Mouse (Mus musculus): ENCODE results near the gene Senp1. TPM values are rescaled to one million over a fixed set of nuclear protein-coding genes. Genes with fewer than 3 reads are reported as not detected.

Senp1 gene
- polyA plus RNA-seq, 1 experiment from 2014 or later, result 27.2 TPM

DNA sequence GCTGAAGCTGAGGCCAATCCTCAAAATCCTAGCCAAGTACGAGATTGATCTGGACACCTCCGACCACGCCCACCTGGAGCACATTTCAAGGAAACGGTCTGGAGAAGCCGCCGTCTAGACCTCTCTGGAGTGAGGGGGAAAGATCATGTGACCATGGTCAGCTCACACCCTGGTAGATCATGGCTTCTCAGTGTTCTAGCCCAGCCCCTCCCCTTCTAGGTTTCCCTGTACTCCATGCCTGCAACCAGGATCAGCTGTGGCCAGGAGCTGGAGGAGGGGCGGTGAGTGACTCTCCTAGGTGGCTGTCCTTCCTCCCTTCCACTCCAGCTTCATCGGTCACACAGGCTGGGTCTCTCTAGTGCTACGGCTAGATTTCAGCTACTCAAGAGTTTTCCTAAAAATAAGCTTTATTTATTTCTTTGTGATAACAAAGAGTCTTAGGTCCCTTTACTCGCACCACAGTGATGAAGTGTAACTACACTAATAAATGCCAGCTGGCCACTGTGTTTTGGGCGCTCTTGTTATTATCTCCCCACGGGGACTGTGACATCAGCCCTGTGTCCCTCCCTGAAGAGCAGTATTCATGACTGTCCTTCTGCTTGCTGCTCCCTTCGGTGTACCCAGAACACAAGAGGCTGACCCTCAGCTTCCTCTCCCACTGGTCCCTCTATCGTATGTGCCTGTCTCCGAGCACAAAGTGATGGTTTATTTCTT lies 38.6 kb upstream of the Senp1 start:
- H3K36me3 ChIP-seq (ENCODE audit: control insufficient read depth, insufficient read depth, low read length), result peaks cover 91% of the 10 kb centered on the region
- no peak for ATAC-seq (ENCODE audit: low read depth)
- H3K4me2 ChIP-seq (ENCODE audit: low read depth, low read length), result no peak overlapping the region
- no peak overlapping the region for H3K9ac ChIP-seq (ENCODE audit: low read depth, low read length)
- H3K27ac ChIP-seq (replicated peaks; ENCODE audit: low read depth, low read length), result no peak overlapping the region
- DNase-seq (ENCODE audit: low spot score), result no peak
- no peaks in the 10 kb centered on the region for H3K27me3 ChIP-seq (replicated peaks; ENCODE audit: control insufficient read depth, insufficient read depth, low read length)
- 81% methylated on average over 15 of the region's 15 CpGs for WGBS
- no peaks in the 10 kb centered on the region for H3K4me1 ChIP-seq (ENCODE audit: control insufficient read depth, insufficient read depth, low read length)
- no peak overlapping the region for H3K4me3 ChIP-seq (ENCODE audit: low read depth, low read length)
- H3K9me3 ChIP-seq (ENCODE audit: control insufficient read depth, low read length), result no peaks in the 10 kb centered on the region

DNA sequence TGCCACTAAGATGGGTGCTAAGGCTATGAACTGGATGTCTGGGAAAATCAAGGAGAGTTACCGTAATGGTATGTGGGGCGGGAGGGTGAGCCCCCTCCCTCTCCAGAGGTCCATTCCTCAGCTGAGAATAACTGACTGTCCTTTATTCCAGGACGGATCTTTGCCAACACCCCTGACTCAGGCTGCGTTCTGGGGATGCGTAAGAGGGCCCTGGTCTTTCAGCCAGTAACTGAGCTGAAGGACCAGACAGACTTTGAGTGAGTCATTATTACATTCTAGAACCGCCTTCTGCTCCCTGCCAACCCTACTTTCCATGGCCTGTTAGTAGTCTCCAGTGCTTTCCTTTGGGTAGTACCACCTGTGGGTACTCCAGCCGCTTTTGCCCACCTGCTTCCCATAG lies 37.9 kb upstream of the Senp1 start:
- no peak overlapping the region for H3K4me3 ChIP-seq (ENCODE audit: low read depth, low read length)
- H3K9ac ChIP-seq (ENCODE audit: low read depth, low read length), result no peak overlapping the region
- no peaks in the 10 kb centered on the region for H3K9me3 ChIP-seq (ENCODE audit: control insufficient read depth, low read length)
- WGBS, result 90% methylated on average over 7 of the region's 7 CpGs
- H3K4me2 ChIP-seq (ENCODE audit: low read depth, low read length), result no peak overlapping the region
- no peaks in the 10 kb centered on the region for H3K27me3 ChIP-seq (replicated peaks; ENCODE audit: control insufficient read depth, insufficient read depth, low read length)
- ATAC-seq (ENCODE audit: low read depth), result no peak
- peaks cover 90% of the 10 kb centered on the region for H3K36me3 ChIP-seq (ENCODE audit: control insufficient read depth, insufficient read depth, low read length)
- DNase-seq (ENCODE audit: low spot score), result no peak
- H3K27ac ChIP-seq (replicated peaks; ENCODE audit: low read depth, low read length), result no peak overlapping the region
- no peaks in the 10 kb centered on the region for H3K4me1 ChIP-seq (ENCODE audit: control insufficient read depth, insufficient read depth, low read length)

DNA sequence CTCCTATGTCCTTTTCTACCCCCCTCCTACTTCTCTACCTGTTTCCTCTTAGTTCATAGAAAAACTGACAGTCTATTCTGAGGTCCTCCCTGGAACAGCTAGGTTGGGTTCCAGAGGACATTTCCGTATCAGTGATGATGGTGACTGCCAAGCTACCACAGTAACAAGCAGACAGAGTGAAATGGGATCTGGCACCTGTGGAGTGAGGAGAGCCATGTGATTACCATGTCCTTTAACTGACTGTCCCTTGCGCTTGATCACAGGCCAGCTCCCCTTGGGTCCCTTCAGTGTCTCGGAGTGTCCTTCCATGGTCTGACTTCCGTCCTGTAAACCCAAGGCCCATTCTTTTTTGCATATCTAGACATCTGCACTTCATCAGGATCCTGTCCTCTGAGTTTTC lies 37.5 kb upstream of the Senp1 start:
- Histone ChIP-seq H3K4me3 (ENCODE audit: low read depth, low read length) (no peak overlapping the region), H3K4me1 (ENCODE audit: control insufficient read depth, insufficient read depth, low read length) (no peaks in the 10 kb centered on the region), H3K36me3 (ENCODE audit: control insufficient read depth, insufficient read depth, low read length) (peaks cover 86% of the 10 kb centered on the region), H3K9ac (ENCODE audit: low read depth, low read length) (no peak overlapping the region), H3K4me2 (ENCODE audit: low read depth, low read length) (no peak overlapping the region), H3K9me3 (ENCODE audit: control insufficient read depth, low read length) (no peaks in the 10 kb centered on the region), H3K27ac (replicated peaks; ENCODE audit: low read depth, low read length) (no peak overlapping the region), H3K27me3 (replicated peaks; ENCODE audit: control insufficient read depth, insufficient read depth, low read length) (no peaks in the 10 kb centered on the region)
- DNase-seq (ENCODE audit: low spot score) (no peak), ATAC-seq (ENCODE audit: low read depth) (no peak)
- 91% methylated on average over 4 of the region's 4 CpGs for WGBS

DNA sequence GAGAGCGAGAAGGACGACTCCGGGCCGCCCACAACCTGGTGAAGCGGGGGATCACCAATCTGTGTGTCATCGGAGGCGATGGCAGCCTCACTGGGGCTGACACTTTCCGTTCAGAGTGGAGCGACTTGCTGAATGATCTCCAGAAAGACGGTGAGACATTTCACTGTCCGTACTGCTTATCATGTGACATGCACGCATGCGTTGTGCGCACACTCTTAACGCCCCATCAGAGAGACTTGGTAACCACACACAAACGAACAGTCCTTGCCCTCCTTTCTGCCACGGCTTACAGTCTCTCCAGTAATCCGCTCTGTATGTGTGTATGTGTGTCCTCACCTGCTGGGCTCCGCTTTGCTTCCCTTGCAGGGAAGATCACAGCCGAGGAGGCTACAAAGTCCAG lies 27.3 kb upstream of the Senp1 start:
- ATAC-seq (ENCODE audit: low read depth), result no peak
- Histone ChIP-seq H3K9me3 (ENCODE audit: control insufficient read depth, low read length) (no peaks in the 10 kb centered on the region), H3K27ac (replicated peaks; ENCODE audit: low read depth, low read length) (no peak overlapping the region), H3K4me1 (ENCODE audit: control insufficient read depth, insufficient read depth, low read length) (no peaks in the 10 kb centered on the region), H3K4me3 (ENCODE audit: low read depth, low read length) (no peak overlapping the region), H3K36me3 (ENCODE audit: control insufficient read depth, insufficient read depth, low read length) (peaks cover 90% of the 10 kb centered on the region), H3K27me3 (replicated peaks; ENCODE audit: control insufficient read depth, insufficient read depth, low read length) (no peaks in the 10 kb centered on the region), H3K4me2 (ENCODE audit: low read depth, low read length) (no peak overlapping the region), H3K9ac (ENCODE audit: low read depth, low read length) (no peak overlapping the region)
- 93% methylated on average over 20 of the region's 20 CpGs for WGBS
- DNase-seq (ENCODE audit: low spot score), result no peak

DNA sequence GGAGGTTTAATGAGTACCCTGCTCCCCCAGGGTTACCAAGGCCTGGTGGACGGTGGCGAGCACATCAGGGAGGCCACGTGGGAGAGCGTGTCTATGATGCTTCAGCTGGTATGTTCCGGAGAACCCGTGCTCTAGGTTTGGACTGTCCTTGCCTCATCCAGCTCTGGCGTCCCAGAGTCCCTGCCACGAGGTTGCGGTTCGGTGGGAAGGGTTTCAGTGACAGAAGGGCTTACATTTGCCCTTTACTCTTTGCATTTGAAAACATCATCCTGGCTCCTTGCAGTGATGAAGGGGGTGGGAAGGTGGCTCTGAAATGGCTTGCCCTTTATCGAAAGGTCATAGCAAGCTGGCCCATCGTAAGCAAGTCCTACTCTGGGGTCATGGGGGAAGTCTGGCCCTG lies 25.8 kb upstream of the Senp1 start:
- H3K27ac ChIP-seq (replicated peaks; ENCODE audit: low read depth, low read length), result no peak overlapping the region
- WGBS, result 92% methylated on average over 12 of the region's 12 CpGs
- H3K9me3 ChIP-seq (ENCODE audit: control insufficient read depth, low read length), result no peaks in the 10 kb centered on the region
- H3K4me3 ChIP-seq (ENCODE audit: low read depth, low read length), result no peak overlapping the region
- H3K4me2 ChIP-seq (ENCODE audit: low read depth, low read length), result no peak overlapping the region
- ATAC-seq (ENCODE audit: low read depth), result no peak
- H3K9ac ChIP-seq (ENCODE audit: low read depth, low read length), result no peak overlapping the region
- DNase-seq (ENCODE audit: low spot score), result no peak
- H3K27me3 ChIP-seq (replicated peaks; ENCODE audit: control insufficient read depth, insufficient read depth, low read length), result no peaks in the 10 kb centered on the region
- H3K36me3 ChIP-seq (ENCODE audit: control insufficient read depth, insufficient read depth, low read length), result peaks cover 79% of the 10 kb centered on the region
- H3K4me1 ChIP-seq (ENCODE audit: control insufficient read depth, insufficient read depth, low read length), result no peaks in the 10 kb centered on the region

DNA sequence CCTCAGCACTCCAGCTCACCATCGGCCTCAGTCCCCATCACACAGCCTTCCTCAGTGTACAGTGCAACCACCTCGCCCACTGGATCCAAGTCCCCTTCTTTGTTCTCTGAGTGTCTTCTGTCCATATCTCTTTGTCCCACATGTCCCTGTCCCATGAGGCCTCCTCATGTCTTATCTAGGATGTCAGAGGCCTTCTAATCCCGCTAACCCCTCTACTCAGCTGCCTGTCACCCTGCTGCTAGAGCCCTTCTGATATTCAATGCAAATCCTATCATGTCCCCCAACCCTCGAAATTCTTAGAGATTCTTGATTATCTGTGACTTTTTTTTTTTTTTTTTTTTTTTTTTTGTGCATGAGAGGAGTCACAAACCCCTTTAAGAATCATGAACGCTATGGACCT lies 22.7 kb upstream of the Senp1 start:
- no peaks in the 10 kb centered on the region for H3K4me1 ChIP-seq (ENCODE audit: control insufficient read depth, insufficient read depth, low read length)
- H3K27me3 ChIP-seq (replicated peaks; ENCODE audit: control insufficient read depth, insufficient read depth, low read length), result no peaks in the 10 kb centered on the region
- 92% methylated on average over 5 of the region's 5 CpGs for WGBS
- ATAC-seq (ENCODE audit: low read depth), result no peak
- H3K9me3 ChIP-seq (ENCODE audit: control insufficient read depth, low read length), result no peaks in the 10 kb centered on the region
- H3K36me3 ChIP-seq (ENCODE audit: control insufficient read depth, insufficient read depth, low read length), result peaks cover 53% of the 10 kb centered on the region
- no peak overlapping the region for H3K27ac ChIP-seq (replicated peaks; ENCODE audit: low read depth, low read length)
- H3K9ac ChIP-seq (ENCODE audit: low read depth, low read length), result no peak overlapping the region
- no peak overlapping the region for H3K4me3 ChIP-seq (ENCODE audit: low read depth, low read length)
- no peak for DNase-seq (ENCODE audit: low spot score)
- no peak overlapping the region for H3K4me2 ChIP-seq (ENCODE audit: low read depth, low read length)

DNA sequence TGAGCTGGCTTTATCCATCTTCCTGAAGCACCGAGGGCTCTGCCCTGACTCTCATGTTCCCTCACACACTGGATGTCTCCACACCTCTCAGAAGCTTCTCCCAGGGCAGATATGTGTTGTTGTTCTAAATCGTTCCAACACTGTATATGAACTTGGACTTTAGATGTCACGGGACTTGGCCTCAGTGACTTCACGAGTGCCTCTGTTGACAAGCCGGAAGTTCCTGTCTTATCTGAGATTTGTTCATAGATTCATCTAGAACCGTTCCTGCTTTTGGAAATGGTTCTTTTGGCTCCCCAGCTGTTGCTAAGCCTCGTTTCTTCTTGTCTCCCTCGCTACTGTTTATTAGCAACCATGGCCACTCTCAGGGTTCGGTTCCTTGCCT lies 22.2 kb upstream of the Senp1 start:
- WGBS, result 90% methylated on average over 9 of the region's 9 CpGs
- no peaks in the 10 kb centered on the region for H3K27me3 ChIP-seq (replicated peaks; ENCODE audit: control insufficient read depth, insufficient read depth, low read length)
- no peak overlapping the region for H3K9ac ChIP-seq (ENCODE audit: low read depth, low read length)
- H3K4me1 ChIP-seq (ENCODE audit: control insufficient read depth, insufficient read depth, low read length), result no peaks in the 10 kb centered on the region
- DNase-seq (ENCODE audit: low spot score) (no peak), ATAC-seq (ENCODE audit: low read depth) (no peak)
- no peak overlapping the region for H3K27ac ChIP-seq (replicated peaks; ENCODE audit: low read depth, low read length)
- H3K9me3 ChIP-seq (ENCODE audit: control insufficient read depth, low read length), result no peaks in the 10 kb centered on the region
- H3K4me3 ChIP-seq (ENCODE audit: low read depth, low read length), result no peak overlapping the region
- H3K4me2 ChIP-seq (ENCODE audit: low read depth, low read length), result no peak overlapping the region
- H3K36me3 ChIP-seq (ENCODE audit: control insufficient read depth, insufficient read depth, low read length), result peaks cover 48% of the 10 kb centered on the region

DNA sequence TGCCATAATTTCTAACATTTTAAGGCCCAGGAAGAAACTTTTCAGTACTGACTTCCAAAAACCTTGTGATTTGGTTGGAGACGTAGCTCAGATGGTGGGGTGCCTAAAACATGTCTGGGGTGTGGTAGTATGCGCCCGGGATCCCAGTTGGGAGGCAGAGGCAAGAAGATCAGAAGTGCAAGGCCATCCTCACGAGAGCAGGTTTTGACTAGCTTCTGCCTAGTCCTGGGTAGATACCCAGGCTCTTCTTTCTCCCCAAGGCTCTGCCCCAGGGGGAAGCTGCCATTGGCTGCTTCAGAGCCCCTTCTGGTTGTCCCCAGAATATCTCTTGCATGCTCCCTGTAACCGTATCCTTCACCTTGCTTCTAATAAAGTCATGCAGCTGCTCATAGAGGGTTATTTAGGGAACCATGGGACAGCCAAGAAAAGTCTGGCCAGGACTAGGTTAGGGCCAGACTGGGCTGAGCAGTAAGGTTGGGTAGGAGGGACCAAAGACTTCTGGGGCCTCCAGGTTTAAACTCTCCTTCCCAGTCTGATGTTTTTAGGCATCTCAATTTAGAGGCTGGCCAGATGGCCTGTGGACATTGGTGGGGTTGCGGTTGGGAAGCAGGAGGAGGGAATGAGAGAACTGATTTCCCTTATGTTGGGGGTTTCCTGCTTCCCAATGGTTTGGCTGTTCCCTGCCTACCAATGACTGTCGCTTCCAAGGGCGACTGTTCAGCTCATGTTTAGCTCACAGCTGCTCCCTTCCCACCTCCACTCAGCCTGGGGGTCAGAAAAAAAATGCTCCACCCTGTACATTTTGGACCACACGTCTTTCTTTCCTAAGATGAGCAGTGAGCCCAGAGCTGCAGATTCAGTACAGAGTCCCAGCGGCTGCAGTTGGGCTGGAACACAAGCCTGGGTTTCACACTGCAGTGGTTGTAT lies 21.6 kb upstream of the Senp1 start:
- Histone ChIP-seq H3K4me1 (ENCODE audit: control insufficient read depth, insufficient read depth, low read length) (peaks cover 2% of the 10 kb centered on the region; the same call in 1 of the 2 replicates), H3K9me3 (ENCODE audit: control insufficient read depth, low read length) (no peaks in the 10 kb centered on the region), H3K4me3 (ENCODE audit: low read depth, low read length) (no peak overlapping the region), H3K4me2 (ENCODE audit: low read depth, low read length) (no peak overlapping the region), H3K27me3 (replicated peaks; ENCODE audit: control insufficient read depth, insufficient read depth, low read length) (no peaks in the 10 kb centered on the region), H3K27ac (replicated peaks; ENCODE audit: low read depth, low read length) (no peak overlapping the region), H3K36me3 (ENCODE audit: control insufficient read depth, insufficient read depth, low read length) (peaks cover 42% of the 10 kb centered on the region), H3K9ac (ENCODE audit: low read depth, low read length) (no peak overlapping the region)
- 78% methylated on average over 10 of the region's 10 CpGs for WGBS
- peak; percentile 13 for DNase-seq (ENCODE audit: low spot score)
- peak; percentile 72 for ATAC-seq (ENCODE audit: low read depth)
